Mouse (Mus musculus): ENCODE measurements around the gene Pik3cb.

DNA sequence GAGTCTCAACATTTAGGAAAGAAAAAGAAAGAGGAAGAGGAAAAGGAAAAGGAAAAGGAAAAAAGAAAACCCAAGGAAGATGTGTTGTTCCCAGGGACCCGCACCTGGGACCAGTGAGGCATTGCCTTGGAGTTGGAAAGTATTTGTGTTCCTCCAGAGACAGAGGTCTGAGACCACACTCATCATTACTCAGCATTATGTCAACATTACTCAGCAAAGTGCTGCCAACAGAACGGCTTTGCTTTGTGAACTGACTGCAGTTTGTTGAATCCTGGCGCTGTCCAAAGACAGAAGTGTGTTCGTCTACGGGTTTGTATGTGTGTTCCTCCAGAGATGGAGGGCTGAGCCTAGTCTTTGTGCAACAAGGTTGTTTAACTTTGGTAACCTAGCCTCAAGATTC, 20.4 kb upstream of the Pik3cb start:
- TF ChIP-seq GATA1 (IDR thresholded peaks at IDR 0.05; ENCODE audit: borderline replicate concordance, low read length): no peak
- no peak for TF ChIP-seq CTCF (IDR thresholded peaks at IDR 0.05; ENCODE audit: low read depth, low read length)
- TF ChIP-seq GATA2 (IDR thresholded peaks at IDR 0.05; ENCODE audit: borderline replicate concordance, low read depth, low read length): no peak
